Mouse (Mus musculus) cerebellum, adult 8-10 months (tissue): ENCODE measurements around the gene 9030025P20Rik.
"Not testable (repeated sequence)": the region's sequence is repeated elsewhere in the genome, so short reads cannot be mapped to it uniquely, and the experiment has no call there.

Experiments
- DNase-seq: peaks from one replicate; pipeline ENCODE4 v3.0.0; 2022

The 9030025P20Rik gene

GRCm38 (mm10) chr17:14978362-14979038 lies at the start of gene 9030025P20Rik, which contains the start of gene Gm3417:
9030025P20Rik (plus strand) TSS chr17:14978468.
Gm3417 (minus strand) TSS chr17:14978790.
- DNase-seq: not testable (repeated sequence)

GRCm38 (mm10) chr17:14928631-14929030 lies 49.6 kb upstream of the 9030025P20Rik start:
- DNase-seq: no peak

- no peak for DNase-seq
Observed at GRCm38 (mm10) chr17:14930697-14931096, 47.6 kb upstream of the 9030025P20Rik start.

- DNase-seq: no peak
Observed at GRCm38 (mm10) chr17:14931469-14931868, 46.8 kb upstream of the 9030025P20Rik start.

- not testable (repeated sequence) for DNase-seq
Observed at GRCm38 (mm10) chr17:14935280-14935679, 43.0 kb upstream of the 9030025P20Rik start.

- no peak for DNase-seq
Observed at GRCm38 (mm10) chr17:14935841-14936605, 42.2 kb upstream of the 9030025P20Rik start.

GRCm38 (mm10) chr17:14942181-14942580 lies 36.1 kb upstream of the 9030025P20Rik start:
- DNase-seq: peak; percentile 13

- peak; percentile 97 for DNase-seq
Observed at GRCm38 (mm10) chr17:14943009-14943728, 35.1 kb upstream of the 9030025P20Rik start, which contains the start of the genes Wdr27 and 1600012H06Rik. Wdr27 (minus strand) TSS chr17:14943158. 1600012H06Rik (plus strand) TSS chr17:14943184.

GRCm38 (mm10) chr17:14943729-14944059 lies 34.6 kb upstream of the 9030025P20Rik start:
- no peak for DNase-seq

GRCm38 (mm10) chr17:14944551-14944950 lies 33.7 kb upstream of the 9030025P20Rik start:
- no peak for DNase-seq

- DNase-seq: no peak
Observed at GRCm38 (mm10) chr17:14949161-14949827, 29.0 kb upstream of the 9030025P20Rik start.

- no peak for DNase-seq
Observed at GRCm38 (mm10) chr17:14953452-14953851, 24.8 kb upstream of the 9030025P20Rik start.

GRCm38 (mm10) chr17:14958686-14959327 lies 19.5 kb upstream of the 9030025P20Rik start:
- no peak for DNase-seq

GRCm38 (mm10) chr17:14959979-14960378 lies 18.3 kb upstream of the 9030025P20Rik start:
- no peak for DNase-seq

GRCm38 (mm10) chr17:14960520-14960919 lies 17.7 kb upstream of the 9030025P20Rik start:
- DNase-seq: peak; percentile 30

GRCm38 (mm10) chr17:14960951-14961556 lies 17.2 kb upstream of the 9030025P20Rik start, which contains the start of gene Phf10:
Phf10 (minus strand) TSS chr17:14961273.
- peak; percentile 38 for DNase-seq

GRCm38 (mm10) chr17:14961557-14962154 lies 16.6 kb upstream of the 9030025P20Rik start:
- DNase-seq: not testable (repeated sequence)

- not testable (repeated sequence) for DNase-seq
Observed at GRCm38 (mm10) chr17:14968373-14968913, 9.8 kb upstream of the 9030025P20Rik start.

GRCm38 (mm10) chr17:14977718-14978361 lies 428 bp upstream of the 9030025P20Rik start:
- not testable (repeated sequence) for DNase-seq

GRCm38 (mm10) chr17:14990116-14990702 lies 11.9 kb downstream of the 9030025P20Rik start:
- not testable (repeated sequence) for DNase-seq
